Mouse (Mus musculus) lung, embryonic 16.5 days (tissue): ENCODE measurements at regions not wholly inside any gene's neighbourhood (a gene's known extent, or its start where the extent isn't known, plus 50 kb on each side); places are given as distances from the start of the nearest gene placed in this dataset.
A peak's percentile ranks its signal among the peaks of the same experiment; 100 is the strongest.

ENCODE experiments used
- ATAC-seq: fragments of 200-750 bp; cut with Nextera tagmentation; 2 replicates; pipeline ENCODE4 v1.8.0; 2017; ENCODE audit warnings: low read depth, mild to moderate bottlenecking, moderate library complexity
- H3K27ac ChIP-seq: fragments of 300-500 bp; sonication (generic); 2 replicates; pipeline ENCODE4 v1.5.1; 2014; ENCODE audit warnings: mild to moderate bottlenecking, control low read depth, low read length
- H3K27me3 ChIP-seq: fragments of 300-500 bp; sonication (generic); 2 replicates; pipeline ENCODE4 v1.6.1; 2014; ENCODE audit warnings: low read depth, low read length, mixed read lengths; ENCODE audit not compliant: control insufficient read depth, insufficient read depth
- H3K36me3 ChIP-seq: fragments of 300-500 bp; sonication (generic); 2 replicates; pipeline ENCODE4 v1.6.1; 2014; ENCODE audit warnings: low read length; ENCODE audit not compliant: control insufficient read depth, insufficient read depth
- H3K4me1 ChIP-seq: fragments of 300-500 bp; sonication (generic); replicated peaks from 2 replicates; pipeline ENCODE4 v1.6.1; 2014; ENCODE audit warnings: low read length, mixed read lengths; ENCODE audit not compliant: control insufficient read depth, insufficient read depth
- H3K4me2 ChIP-seq: fragments of 300-500 bp; sonication (generic); 2 replicates; pipeline ENCODE4 v1.6.1; 2014; ENCODE audit warnings: low read depth, low read length, control low read depth
- H3K4me3 ChIP-seq: fragments of 300-500 bp; sonication (generic); 2 replicates; pipeline ENCODE4 v1.5.1; 2014; ENCODE audit warnings: mild to moderate bottlenecking, low read length, control low read depth
- H3K9ac ChIP-seq: fragments of 300-500 bp; sonication (generic); 2 replicates; pipeline ENCODE4 v1.6.1; 2014; ENCODE audit warnings: low read length, control low read depth
- H3K9me3 ChIP-seq: fragments of 300-500 bp; sonication (generic); 2 replicates; pipeline ENCODE4 v1.6.1; 2016; ENCODE audit warnings: low read length; ENCODE audit not compliant: control insufficient read depth
- WGBS: fragments of 180-500 bp; shearing (Covaris S2); extraction: QIAGEN DNeasy Blood & Tissue Kit; methylation state at CpG from one replicate; pipeline ENCODE4 v1.1.7; 2014; 5-methylcytosine and 5-hydroxymethylcytosine counted together

GRCm38 (mm10) chr5:76040454-76041203 lies 62.4 kb upstream of the Kdr start:
- ATAC-seq, result peak; percentile 56
- no peak overlapping the region for H3K4me2 ChIP-seq
- no peak overlapping the region for H3K4me3 ChIP-seq
- no peaks in the 10 kb centered on the region for H3K4me1 ChIP-seq
- H3K27me3 ChIP-seq, result no peaks in the 10 kb centered on the region
- no peaks in the 10 kb centered on the region; the same call in 1 of the 2 replicates for H3K9me3 ChIP-seq
- WGBS, result 60% methylated on average over 10 of the region's 10 CpGs
- H3K36me3 ChIP-seq, result no peaks in the 10 kb centered on the region
- H3K9ac ChIP-seq, result no peak overlapping the region
- H3K27ac ChIP-seq, result peak overlapping the region; percentile 58

- WGBS, result 17% methylated on average over 4 of the region's 4 CpGs
- Histone ChIP-seq H3K27me3 (no peaks in the 10 kb centered on the region), H3K4me1 (no peaks in the 10 kb centered on the region), H3K4me2 (no peak overlapping the region), H3K4me3 (no peak overlapping the region), H3K36me3 (no peaks in the 10 kb centered on the region), H3K9ac (no peak overlapping the region), H3K27ac (no peak overlapping the region; the same call in 1 of the 2 replicates), H3K9me3 (no peaks in the 10 kb centered on the region)
- ATAC-seq, result no peak
Observed at GRCm38 (mm10) chr5:76028729-76029128, 50.5 kb upstream of the Kdr start.
